Mouse (Mus musculus): ENCODE measurements around the gene Ablim1. TPM values are rescaled to one million over a fixed set of nuclear protein-coding genes. Genes with fewer than 3 reads are reported as not detected.

Gene Ablim1
- polyA plus RNA-seq, 1 experiment: 9.8 TPM

GRCm38 (mm10) chr19:57112231-57112815 lies 202.4 kb downstream of the Ablim1 start:
- TF ChIP-seq MYOG (IDR thresholded peaks at IDR 0.05; ENCODE audit: control insufficient read depth, extremely low read depth, insufficient read length) (no peak), MAX (IDR thresholded peaks at IDR 0.05) (no peak), USF1 (IDR thresholded peaks at IDR 0.05; ENCODE audit: low read depth) (no peak), CTCF (IDR thresholded peaks at IDR 0.05; ENCODE audit: control insufficient read depth, insufficient read depth, insufficient read length) (no peak), FOSL1 (IDR thresholded peaks at IDR 0.05; ENCODE audit: insufficient read depth, low read length, poor library complexity, severe bottlenecking) (no peak), MYOD1 (IDR thresholded peaks at IDR 0.05; ENCODE audit: control insufficient read depth, insufficient read length, low read depth) (no peak), CEBPB (IDR thresholded peaks at IDR 0.05; ENCODE audit: low read depth) (no peak)
- H3K79me2 ChIP-seq (ENCODE audit: control insufficient read depth, insufficient read depth): no peaks in the 10 kb centered on the region
- H3K79me3 ChIP-seq (ENCODE audit: low read depth): no peaks in the 10 kb centered on the region
- no peaks in the 10 kb centered on the region for H3K36me3 ChIP-seq (ENCODE audit: control insufficient read depth, insufficient read depth)
- H3K27me3 ChIP-seq (ENCODE audit: control insufficient read depth, insufficient read depth, insufficient read length): no peaks in the 10 kb centered on the region
- no peak overlapping the region for H3K4me3 ChIP-seq (ENCODE audit: insufficient read depth, poor library complexity, severe bottlenecking)
- no peak overlapping the region for H3ac ChIP-seq (ENCODE audit: control insufficient read depth, insufficient read length, low read depth)

- H3ac ChIP-seq (ENCODE audit: control insufficient read depth, insufficient read length, low read depth): no peak overlapping the region
- no peaks in the 10 kb centered on the region for H3K27me3 ChIP-seq (ENCODE audit: control insufficient read depth, insufficient read depth, insufficient read length)
- no peak for TF ChIP-seq CEBPB (IDR thresholded peaks at IDR 0.05; ENCODE audit: low read depth)
- TF ChIP-seq MAX (IDR thresholded peaks at IDR 0.05): no peak
- no peak for TF ChIP-seq FOSL1 (IDR thresholded peaks at IDR 0.05; ENCODE audit: insufficient read depth, low read length, poor library complexity, severe bottlenecking)
- TF ChIP-seq MYOG (IDR thresholded peaks at IDR 0.05; ENCODE audit: control insufficient read depth, extremely low read depth, insufficient read length): no peak
- TF ChIP-seq MYOD1 (IDR thresholded peaks at IDR 0.05; ENCODE audit: control insufficient read depth, insufficient read length, low read depth): no peak
- no peak for TF ChIP-seq CTCF (IDR thresholded peaks at IDR 0.05; ENCODE audit: control insufficient read depth, insufficient read depth, insufficient read length)
- TF ChIP-seq USF1 (IDR thresholded peaks at IDR 0.05; ENCODE audit: low read depth): no peak
- H3K79me3 ChIP-seq (ENCODE audit: low read depth): no peaks in the 10 kb centered on the region
- no peak overlapping the region for H3K4me3 ChIP-seq (ENCODE audit: insufficient read depth, poor library complexity, severe bottlenecking)
- no peaks in the 10 kb centered on the region for H3K36me3 ChIP-seq (ENCODE audit: control insufficient read depth, insufficient read depth)
- H3K79me2 ChIP-seq (ENCODE audit: control insufficient read depth, insufficient read depth): no peaks in the 10 kb centered on the region
Observed at GRCm38 (mm10) chr19:57111301-57111700, 203.4 kb downstream of the Ablim1 start.

- no peak overlapping the region for H3K4me3 ChIP-seq (ENCODE audit: insufficient read depth, poor library complexity, severe bottlenecking)
- H3K36me3 ChIP-seq (ENCODE audit: control insufficient read depth, insufficient read depth): no peaks in the 10 kb centered on the region
- no peaks in the 10 kb centered on the region for H3K27me3 ChIP-seq (ENCODE audit: control insufficient read depth, insufficient read depth, insufficient read length)
- no peak overlapping the region for H3ac ChIP-seq (ENCODE audit: control insufficient read depth, insufficient read length, low read depth)
- H3K79me3 ChIP-seq (ENCODE audit: low read depth): no peaks in the 10 kb centered on the region
- TF ChIP-seq USF1 (IDR thresholded peaks at IDR 0.05; ENCODE audit: low read depth): no peak
- TF ChIP-seq MYOD1 (IDR thresholded peaks at IDR 0.05; ENCODE audit: control insufficient read depth, insufficient read length, low read depth): no peak
- TF ChIP-seq CTCF (IDR thresholded peaks at IDR 0.05; ENCODE audit: control insufficient read depth, insufficient read depth, insufficient read length): no peak
- no peak for TF ChIP-seq MYOG (IDR thresholded peaks at IDR 0.05; ENCODE audit: control insufficient read depth, extremely low read depth, insufficient read length)
- no peak for TF ChIP-seq CEBPB (IDR thresholded peaks at IDR 0.05; ENCODE audit: low read depth)
- no peak for TF ChIP-seq FOSL1 (IDR thresholded peaks at IDR 0.05; ENCODE audit: insufficient read depth, low read length, poor library complexity, severe bottlenecking)
- TF ChIP-seq MAX (IDR thresholded peaks at IDR 0.05): no peak
- no peaks in the 10 kb centered on the region for H3K79me2 ChIP-seq (ENCODE audit: control insufficient read depth, insufficient read depth)
Observed at GRCm38 (mm10) chr19:57109620-57110019, 205.1 kb downstream of the Ablim1 start.

DNA sequence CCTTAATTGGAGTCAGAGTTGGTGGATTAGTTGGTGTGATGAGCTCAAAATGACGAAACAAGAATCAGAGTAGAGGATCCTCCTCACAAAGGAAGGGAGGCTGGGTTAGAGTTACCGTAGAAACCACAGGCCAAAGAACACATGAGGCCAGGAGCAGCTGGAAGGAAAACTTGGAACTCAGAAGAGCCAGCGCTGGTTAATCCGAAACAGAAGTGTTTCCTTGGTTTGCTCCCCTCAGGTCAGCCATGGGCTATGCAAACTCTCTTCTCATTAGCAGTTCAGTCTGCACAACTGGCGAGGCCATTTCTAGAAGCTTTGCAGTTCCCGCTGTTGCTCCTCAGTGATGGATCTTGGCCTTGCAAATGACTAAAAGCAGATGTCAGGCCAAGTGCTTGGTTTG lies 208.2 kb downstream of the Ablim1 start:
- no peaks in the 10 kb centered on the region for H3K36me3 ChIP-seq (ENCODE audit: control insufficient read depth, insufficient read depth)
- no peak overlapping the region for H3K4me3 ChIP-seq (ENCODE audit: insufficient read depth, poor library complexity, severe bottlenecking)
- H3K79me3 ChIP-seq (ENCODE audit: low read depth): no peaks in the 10 kb centered on the region
- TF ChIP-seq CTCF (IDR thresholded peaks at IDR 0.05; ENCODE audit: control insufficient read depth, insufficient read depth, insufficient read length) (no peak), MYOD1 (IDR thresholded peaks at IDR 0.05; ENCODE audit: control insufficient read depth, insufficient read length, low read depth) (no peak), USF1 (IDR thresholded peaks at IDR 0.05; ENCODE audit: low read depth) (no peak), FOSL1 (IDR thresholded peaks at IDR 0.05; ENCODE audit: insufficient read depth, low read length, poor library complexity, severe bottlenecking) (no peak), MAX (IDR thresholded peaks at IDR 0.05) (no peak), MYOG (IDR thresholded peaks at IDR 0.05; ENCODE audit: control insufficient read depth, extremely low read depth, insufficient read length) (no peak)
- no peak overlapping the region for H3ac ChIP-seq (ENCODE audit: control insufficient read depth, insufficient read length, low read depth)
- no peaks in the 10 kb centered on the region for H3K79me2 ChIP-seq (ENCODE audit: control insufficient read depth, insufficient read depth)
- no peaks in the 10 kb centered on the region for H3K27me3 ChIP-seq (ENCODE audit: control insufficient read depth, insufficient read depth, insufficient read length)

DNA sequence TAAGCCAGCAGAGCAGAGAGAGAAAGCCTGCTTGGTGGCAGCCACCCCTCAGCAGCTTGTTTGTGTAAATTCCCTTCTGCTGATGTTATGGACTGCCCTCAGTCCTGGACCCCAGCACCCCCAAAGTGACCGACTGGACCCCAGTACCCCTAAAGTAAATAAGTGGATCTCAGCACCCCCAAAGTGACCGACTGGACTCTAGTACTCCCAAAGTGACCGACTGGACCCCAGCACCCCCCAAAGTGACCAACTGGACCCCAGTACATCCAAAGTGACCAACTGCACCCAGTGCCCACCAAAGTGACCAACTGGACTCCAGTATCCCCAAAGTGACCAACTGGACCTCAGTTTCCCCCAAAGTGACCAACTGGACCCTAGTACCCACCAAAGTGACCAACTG lies 208.7 kb downstream of the Ablim1 start:
- no peak overlapping the region for H3K4me3 ChIP-seq (ENCODE audit: insufficient read depth, poor library complexity, severe bottlenecking)
- TF ChIP-seq MYOD1 (IDR thresholded peaks at IDR 0.05; ENCODE audit: control insufficient read depth, insufficient read length, low read depth) (no peak), MYOG (IDR thresholded peaks at IDR 0.05; ENCODE audit: control insufficient read depth, extremely low read depth, insufficient read length) (no peak), CTCF (IDR thresholded peaks at IDR 0.05; ENCODE audit: control insufficient read depth, insufficient read depth, insufficient read length) (no peak), FOSL1 (IDR thresholded peaks at IDR 0.05; ENCODE audit: insufficient read depth, low read length, poor library complexity, severe bottlenecking) (no peak), USF1 (IDR thresholded peaks at IDR 0.05; ENCODE audit: low read depth) (no peak), MAX (IDR thresholded peaks at IDR 0.05) (no peak), CEBPB (IDR thresholded peaks at IDR 0.05; ENCODE audit: low read depth) (no peak)
- H3K79me2 ChIP-seq (ENCODE audit: control insufficient read depth, insufficient read depth): no peaks in the 10 kb centered on the region
- H3ac ChIP-seq (ENCODE audit: control insufficient read depth, insufficient read length, low read depth): no peak overlapping the region
- H3K36me3 ChIP-seq (ENCODE audit: control insufficient read depth, insufficient read depth): no peaks in the 10 kb centered on the region
- no peaks in the 10 kb centered on the region for H3K27me3 ChIP-seq (ENCODE audit: control insufficient read depth, insufficient read depth, insufficient read length)
- H3K79me3 ChIP-seq (ENCODE audit: low read depth): no peaks in the 10 kb centered on the region

All from C2C12 (cell line).